Mouse (Mus musculus): ENCODE data around the gene Prune1.

Prune1 gene

GRCm38 (mm10) chr3:95301204-95301796 lies 19.4 kb upstream of the Prune1 start:
- no peak for DNase-seq

- no peak for DNase-seq
Observed at GRCm38 (mm10) chr3:95298018-95298417, 16.1 kb upstream of the Prune1 start.

GRCm38 (mm10) chr3:95296103-95296469 lies 14.2 kb upstream of the Prune1 start:
- no peak for DNase-seq

DNA sequence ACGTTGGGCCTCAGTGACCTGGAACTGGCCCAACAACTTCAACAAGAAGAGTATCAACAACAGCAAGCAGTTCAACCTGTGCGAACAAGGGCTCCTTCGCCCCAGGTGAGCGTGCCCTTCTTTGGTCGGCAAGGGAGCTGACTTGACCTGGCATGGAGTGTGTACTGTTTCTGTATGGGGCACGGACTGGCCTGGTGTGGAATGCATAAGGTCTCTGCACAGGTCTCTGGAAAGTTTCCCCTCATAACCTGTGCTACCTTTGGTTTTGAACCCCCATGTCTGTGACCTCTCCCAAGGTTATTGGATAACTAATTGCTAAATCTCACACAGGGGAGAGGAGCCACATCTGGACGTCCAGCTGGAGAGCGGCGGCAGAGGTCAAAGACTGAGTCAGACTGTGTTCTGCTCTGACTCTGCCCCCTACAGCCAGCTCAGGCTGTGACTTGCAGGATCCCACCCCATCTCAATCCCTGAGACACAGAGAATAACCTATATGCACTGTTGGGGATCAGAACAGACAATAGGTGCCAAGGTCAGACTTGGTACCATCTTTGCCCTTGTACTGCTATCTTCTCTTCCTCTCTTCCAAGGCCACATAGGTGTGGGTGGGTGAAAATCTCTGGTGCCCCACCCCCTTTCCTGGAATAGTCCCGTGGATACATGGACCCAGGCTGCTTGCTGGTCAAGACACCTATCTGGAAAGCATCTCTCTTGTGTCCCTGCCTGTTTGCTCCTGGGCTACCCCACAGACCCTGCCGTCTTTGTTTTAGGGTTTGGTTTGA lies 13.6 kb upstream of the Prune1 start:
- no peak for DNase-seq

DNA sequence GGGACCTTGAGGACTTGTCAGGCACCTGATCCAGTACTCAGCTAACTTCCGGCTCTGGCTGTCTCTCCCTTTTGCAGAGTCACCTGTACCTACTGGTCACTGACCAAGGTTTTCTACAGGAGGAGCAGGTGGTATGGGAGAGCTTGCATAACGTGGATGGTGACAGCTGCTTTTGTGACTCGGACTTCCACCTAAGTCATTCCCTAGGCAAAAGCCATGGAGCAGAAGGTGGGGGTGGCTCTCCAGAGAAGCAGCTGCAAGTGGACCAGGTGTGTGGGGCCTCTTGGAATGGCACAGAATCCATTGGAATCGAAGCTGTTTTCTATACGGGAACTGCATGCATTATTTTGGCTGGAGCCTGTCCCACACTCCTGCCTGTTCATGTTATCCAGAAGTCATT lies 12.8 kb upstream of the Prune1 start:
- no peak for DNase-seq

DNA sequence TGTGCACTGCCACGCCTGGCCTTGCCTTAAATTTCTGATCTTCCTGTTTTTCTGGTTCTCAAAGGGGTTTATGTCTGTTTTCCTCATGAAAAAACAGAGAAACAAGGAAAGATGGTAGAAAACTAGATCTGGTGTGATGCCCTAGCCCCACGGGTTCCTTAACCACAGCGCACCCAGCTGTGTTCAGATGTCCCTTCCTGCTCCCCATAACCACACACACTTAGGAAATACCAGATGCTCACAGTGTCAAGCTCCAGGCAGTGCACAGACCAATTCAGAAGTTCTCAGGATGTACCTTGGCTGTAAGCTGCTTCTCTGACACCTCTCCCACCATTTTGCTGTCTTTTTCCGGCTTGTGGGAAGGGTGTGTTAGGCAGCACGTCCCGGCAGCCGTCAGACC lies 12.4 kb upstream of the Prune1 start:
- DNase-seq, result no peak

DNA sequence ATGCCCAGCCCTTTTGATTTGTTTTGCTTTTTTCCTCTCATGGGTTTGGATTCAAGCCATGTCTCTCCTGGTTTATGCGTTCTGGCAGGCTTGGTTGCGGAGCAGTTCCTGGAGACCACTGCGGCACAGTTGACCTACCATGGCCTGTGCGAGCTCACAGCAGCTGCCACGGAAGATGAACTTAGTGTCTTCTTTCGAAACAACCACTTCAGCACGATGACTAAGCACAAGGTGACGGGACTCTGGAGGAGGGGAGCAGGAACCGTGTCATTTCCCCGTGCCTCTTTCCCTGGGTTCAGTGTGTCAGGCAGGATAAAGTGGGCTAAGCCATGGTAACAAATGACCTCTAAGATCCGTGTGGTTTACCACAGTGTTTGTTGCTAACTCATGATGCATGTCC lies 11.7 kb upstream of the Prune1 start:
- DNase-seq, result no peak

GRCm38 (mm10) chr3:95292899-95293298 lies 11.0 kb upstream of the Prune1 start:
- no peak for DNase-seq

DNA sequence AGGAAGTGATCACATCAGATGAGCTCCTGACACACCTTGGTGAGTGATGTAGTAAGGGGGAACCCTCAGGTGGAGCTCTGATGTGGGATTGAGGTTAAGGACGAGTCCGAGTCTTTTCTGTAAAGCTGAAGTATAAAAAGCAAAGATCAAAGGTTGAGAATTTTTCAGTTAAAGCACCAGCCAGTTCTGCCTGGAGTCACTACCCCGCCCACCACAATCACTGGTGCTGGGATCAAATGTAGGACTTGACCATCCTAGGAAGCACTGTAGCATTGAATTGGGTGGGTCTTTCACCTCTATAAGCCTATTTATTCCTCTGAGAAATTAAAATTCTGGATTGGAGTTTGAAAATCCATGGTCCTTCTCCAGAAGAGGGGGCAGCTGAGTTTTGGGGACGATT lies 9.2 kb upstream of the Prune1 start:
- DNase-seq, result no peak

GRCm38 (mm10) chr3:95290156-95290555 lies 8.3 kb upstream of the Prune1 start:
- no peak for DNase-seq

GRCm38 (mm10) chr3:95289419-95289818 lies 7.5 kb upstream of the Prune1 start:
- DNase-seq, result peak; percentile 80

DNA sequence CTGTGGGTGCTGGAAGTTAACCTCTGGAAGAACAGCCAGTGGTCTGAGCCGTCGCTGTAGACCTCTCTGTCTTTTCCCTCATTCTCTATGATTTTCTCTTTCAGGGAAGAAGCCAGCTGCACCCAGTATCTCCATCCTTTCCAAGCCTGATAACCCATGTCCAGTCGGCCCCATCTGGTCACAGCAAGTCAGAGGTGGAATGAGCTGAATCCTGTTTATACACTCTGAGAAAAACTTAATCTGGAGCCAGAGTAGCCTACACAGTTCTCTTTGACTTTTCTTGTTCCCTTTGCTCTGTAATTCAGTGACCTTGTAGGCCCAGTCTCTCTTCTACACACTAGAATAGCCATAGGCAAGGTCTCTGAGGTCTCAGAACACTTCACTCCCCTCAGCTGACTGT lies 5.7 kb upstream of the Prune1 start:
- no peak for DNase-seq

GRCm38 (mm10) chr3:95286510-95286909 lies 4.6 kb upstream of the Prune1 start:
- DNase-seq, result no peak

DNA sequence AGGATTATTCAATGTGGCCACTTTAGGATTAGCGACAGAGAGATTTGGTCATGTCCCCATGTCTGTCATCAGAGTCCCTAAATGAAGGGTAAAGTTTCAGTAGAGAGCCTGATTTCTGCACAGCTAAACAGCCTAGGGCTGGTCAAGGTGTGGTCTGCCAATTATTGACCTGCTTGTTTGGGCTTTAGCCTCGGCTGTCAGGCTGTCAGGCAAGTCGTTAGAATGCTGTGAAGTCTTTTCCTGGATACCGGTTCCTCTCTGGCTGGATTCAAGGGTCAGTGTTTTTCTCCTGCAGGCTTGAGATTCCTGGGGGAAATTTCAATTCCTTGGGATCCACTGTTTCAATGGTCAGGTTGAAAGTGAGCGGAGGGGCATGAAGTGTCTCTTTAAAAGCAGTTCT lies 4.1 kb upstream of the Prune1 start:
- no peak for DNase-seq

DNA sequence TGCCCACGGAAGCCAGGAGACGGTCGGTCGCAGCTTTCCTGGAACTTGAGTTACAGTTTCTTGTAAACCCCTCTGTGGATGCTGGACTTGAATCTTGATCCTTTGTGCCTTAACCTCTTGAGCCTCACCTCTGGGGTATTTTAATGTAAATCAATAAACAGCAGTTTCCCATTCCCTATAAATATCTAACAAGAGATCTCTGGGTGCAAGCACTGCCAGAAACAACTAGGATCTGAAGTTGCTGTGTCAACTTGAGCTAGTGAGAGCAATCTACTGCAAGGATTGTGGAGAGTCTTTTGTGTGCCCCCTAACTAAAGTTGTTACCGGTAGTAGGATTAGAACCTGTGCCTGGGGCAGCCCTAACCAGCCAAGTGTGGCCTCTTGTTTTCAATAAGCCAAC lies 3.5 kb upstream of the Prune1 start:
- DNase-seq, result no peak

- no peak for DNase-seq
Observed at GRCm38 (mm10) chr3:95284501-95285281, 2.8 kb upstream of the Prune1 start.

GRCm38 (mm10) chr3:95284062-95284461 lies 2.2 kb upstream of the Prune1 start:
- DNase-seq, result no peak

DNA sequence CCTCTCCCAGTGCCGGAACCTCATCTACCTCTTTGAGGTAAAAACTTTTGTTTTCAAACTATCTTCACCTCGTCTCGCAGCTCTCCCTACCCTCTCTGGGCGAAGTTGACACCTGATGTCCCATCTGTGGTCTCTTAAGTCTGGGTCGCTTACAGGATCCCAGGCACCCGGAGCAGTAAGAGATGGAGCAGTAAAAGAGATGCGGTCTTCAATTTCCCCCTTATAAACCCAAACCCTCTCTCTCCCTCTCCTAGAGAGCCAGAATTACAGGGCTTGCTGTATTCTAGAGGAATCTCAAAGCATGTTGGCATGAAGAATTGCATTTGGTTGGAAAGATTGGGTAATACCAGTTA lies 1.7 kb upstream of the Prune1 start:
- no peak for DNase-seq

DNA sequence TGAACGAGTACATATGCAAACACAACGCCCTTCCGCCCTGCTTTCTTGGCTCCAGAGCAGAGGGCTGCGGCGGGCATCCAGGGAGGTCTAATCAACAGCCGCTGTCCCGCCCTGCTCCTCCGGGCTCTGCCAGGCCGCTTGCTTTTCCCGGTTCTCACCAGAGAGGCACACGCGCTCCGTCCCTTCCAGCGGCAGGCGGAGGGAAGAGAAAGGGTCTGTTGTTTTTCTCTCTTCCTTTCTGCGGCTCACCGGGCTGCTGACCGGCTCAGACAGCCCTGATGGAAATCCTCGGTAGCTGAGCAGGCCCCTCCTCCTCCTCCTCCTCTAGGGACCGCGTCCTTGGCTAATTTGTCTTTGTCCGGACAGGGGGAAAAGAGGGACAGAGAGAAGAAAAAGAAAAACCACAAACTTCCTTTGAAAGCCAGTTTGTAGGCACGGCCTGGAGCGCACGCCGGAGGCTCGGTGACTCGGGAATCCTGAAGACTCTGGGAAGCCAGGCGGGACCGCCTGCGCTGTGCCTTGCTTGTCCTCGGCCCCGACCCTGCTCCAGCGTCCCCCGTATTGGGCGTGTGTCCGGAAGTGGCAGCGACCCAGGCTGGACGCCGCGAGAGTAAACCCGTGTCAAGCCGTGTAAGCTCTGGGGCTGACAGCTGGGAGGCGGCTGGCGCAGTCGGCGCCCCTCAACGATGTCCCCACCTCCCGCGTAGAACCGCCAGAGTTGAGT lies 1.2 kb upstream of the Prune1 start:
- peak; percentile 78 for DNase-seq

- no peak for DNase-seq
Observed at GRCm38 (mm10) chr3:95282381-95282864, 547 bp upstream of the Prune1 start.

- DNase-seq, result no peak
Observed at GRCm38 (mm10) chr3:95280747-95281146, 1.1 kb downstream of the Prune1 start.

DNA sequence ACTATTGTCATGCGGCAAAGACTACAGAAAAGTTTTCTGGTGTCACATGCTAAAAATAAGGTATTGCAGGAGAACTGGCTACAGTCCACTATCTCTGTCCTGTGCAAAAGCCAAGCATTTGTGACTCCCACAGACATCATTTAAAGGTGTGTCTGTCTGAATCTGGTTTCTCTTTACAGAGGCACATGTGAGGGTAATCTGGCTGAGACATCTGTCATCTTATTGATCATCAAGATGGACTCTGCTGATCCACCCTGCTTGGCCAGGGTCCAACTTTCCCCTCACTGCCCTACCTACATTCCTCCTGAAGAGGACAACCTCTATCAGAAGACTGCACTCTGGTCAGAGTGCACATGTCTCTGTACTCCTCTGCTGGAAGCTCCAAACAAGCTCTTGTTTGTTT lies 4.7 kb downstream of the Prune1 start:
- no peak for DNase-seq

DNA sequence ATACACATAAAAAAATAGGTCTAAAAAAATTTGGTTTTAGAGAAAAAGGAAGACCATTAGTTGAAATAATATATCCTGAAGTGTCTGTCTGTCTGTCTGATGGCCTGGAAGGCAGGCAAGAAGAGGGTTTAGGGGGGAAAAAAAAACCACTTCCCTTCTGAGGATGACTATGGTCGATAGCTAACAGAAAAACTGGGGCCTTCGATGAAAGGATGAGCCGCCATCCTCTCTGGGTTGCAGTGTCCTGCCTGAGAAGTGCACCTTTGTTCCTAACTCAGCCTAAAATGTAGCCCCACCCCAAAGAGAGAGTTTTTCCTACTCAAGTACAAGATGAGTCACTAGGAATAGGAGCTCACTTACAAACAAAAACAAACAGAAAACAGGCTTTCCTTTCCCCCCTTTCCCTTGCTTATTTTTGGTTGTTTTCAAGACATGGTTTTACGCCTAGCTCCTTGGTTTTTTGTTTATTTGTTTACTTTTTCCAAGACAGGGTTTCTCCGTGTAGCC lies 5.4 kb downstream of the Prune1 start:
- DNase-seq, result no peak

Measured in cerebellum, adult 11 months (tissue).